Mouse (Mus musculus): Measurements from ENCODE around the gene Atmin.

Atmin gene

DNA sequence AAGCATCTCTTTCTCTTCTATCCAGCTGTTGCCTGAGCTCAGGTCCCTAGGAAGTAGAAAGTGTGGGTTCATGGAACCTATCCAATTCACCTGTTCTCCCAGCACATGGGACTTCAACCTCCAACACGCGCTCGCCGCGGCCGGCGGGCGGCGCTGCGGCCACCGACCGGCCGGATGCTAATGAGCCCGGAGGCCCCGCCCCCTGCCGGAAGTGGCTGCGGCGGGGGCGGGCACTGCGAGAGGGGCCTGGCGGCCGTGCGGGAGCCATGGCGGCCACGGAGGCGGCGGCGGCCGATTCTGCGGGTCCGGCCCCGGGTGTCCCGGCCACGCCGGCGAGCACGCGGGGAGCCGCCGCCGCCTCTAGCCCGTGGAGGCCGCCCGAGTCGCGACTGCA lies at the start of gene Atmin:
Gene Atmin (plus strand): TSS at position 233 of the 394 bp plus-strand sequence.
- peak; percentile 77 for DNase-seq (ENCODE audit: low spot score)

DNA sequence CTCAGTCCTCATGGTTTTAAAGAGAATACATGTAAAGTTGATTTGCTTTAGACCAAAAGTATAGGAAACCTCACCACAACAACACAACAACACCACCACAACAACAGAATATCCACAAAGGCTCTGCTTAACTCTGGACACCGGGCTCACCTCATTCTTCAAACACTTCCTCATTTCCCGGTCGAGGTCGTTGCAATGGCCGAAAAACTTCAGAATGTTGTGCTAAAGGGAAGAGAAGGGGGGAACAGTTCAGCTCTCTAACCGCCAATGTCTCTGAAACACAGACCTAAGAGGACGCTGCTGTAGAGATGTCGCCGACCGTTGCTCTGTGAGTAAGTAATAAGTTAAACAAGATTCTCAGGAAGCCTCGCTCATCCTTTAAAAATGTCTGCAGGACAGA lies 49.3 kb upstream of the Atmin start:
- DNase-seq (ENCODE audit: low spot score): no peak

DNA sequence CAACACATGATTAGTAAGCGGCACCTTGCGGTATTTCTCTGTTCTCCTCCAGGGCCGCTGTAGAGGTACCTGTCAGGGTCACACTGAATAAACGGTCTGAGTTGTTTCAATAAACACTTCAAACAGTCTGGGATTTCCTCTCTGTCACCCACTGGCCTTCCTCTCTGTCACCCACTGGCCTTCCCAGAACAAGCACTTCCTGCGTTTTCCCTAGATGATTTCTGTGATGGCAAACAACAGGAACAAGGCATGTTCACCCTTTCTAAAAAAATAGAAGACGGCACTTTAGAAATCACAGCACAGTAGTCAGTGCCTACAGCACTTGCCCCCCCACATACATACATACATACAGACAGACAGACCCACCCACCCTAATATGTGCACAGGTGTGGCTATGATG lies 47.7 kb upstream of the Atmin start:
- no peak for DNase-seq (ENCODE audit: low spot score)

DNA sequence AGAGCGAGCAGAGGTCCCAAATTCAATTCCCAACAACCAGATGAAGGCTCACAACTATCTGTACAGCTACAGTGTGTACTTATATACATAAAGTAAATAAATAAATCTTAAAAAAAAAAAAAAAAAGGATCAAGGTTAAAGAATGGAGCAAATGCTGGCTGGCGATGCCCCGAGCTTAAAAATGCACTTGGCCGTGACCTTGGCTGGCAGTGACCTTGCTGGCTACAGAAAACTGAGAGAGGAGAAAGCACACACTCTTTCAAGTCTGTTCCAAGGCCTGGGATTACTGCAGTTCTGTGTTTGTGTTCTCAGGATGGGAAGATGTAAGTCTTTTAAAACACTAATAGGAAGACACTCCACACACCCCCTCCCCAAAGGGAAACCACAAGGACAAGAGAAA lies 38.5 kb upstream of the Atmin start:
- DNase-seq (ENCODE audit: low spot score): no peak

DNA sequence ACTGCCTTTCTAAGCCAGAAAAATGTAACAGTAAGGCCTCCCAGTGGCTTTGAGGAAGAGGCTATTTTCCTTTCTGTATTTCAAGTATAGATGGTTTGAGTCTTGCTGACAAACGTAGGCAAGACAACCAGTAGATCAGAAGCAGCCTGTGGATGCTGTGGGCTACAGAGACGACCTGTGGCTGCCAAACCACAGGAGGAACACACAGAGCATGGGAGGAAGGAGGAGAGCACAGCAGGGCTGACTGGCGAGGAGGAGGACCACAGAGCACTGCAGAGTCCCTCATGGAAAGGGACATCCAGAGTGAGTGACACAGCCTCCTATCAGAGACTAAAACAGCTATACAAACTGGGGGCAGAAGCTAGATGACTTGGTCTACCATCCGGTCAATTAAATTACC lies 37.9 kb upstream of the Atmin start:
- no peak for DNase-seq (ENCODE audit: low spot score)

DNA sequence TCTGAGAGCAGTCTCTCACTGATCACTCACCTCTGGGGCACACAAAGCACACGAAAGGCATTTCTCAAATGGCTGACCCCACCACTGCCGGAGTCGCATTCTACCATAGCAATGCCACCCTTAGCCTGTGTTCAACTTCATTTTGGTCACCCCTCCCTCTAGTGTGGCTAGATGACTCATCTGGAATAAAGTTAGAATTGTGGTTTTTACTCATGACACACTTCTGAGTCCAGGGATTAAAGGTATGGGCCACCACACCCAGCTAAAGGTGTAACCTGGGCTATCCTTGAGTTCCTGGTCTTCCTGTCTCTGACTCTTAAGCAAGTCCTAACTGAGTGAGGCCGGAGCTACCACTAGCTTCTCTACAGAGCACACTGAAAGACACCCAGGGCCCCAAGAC lies 37.4 kb upstream of the Atmin start:
- no peak for DNase-seq (ENCODE audit: low spot score)

DNA sequence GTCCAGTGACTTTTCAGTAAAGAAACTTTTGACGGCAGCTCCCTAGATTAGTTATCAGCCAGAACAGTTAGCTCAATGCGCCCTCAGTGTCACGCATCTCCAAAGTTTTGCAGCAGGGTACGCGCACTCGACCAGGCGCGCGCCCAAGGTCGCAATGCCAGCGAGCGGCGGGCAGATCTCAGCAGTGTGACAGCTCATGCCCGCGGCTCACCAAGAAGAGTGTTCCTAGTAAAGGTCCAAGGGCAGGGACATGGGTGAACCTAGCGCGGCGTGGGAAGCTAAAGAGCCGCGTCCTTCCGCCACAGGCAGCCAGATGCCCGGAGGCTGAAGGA lies 22.2 kb upstream of the Atmin start:
- DNase-seq (ENCODE audit: low spot score): no peak

DNA sequence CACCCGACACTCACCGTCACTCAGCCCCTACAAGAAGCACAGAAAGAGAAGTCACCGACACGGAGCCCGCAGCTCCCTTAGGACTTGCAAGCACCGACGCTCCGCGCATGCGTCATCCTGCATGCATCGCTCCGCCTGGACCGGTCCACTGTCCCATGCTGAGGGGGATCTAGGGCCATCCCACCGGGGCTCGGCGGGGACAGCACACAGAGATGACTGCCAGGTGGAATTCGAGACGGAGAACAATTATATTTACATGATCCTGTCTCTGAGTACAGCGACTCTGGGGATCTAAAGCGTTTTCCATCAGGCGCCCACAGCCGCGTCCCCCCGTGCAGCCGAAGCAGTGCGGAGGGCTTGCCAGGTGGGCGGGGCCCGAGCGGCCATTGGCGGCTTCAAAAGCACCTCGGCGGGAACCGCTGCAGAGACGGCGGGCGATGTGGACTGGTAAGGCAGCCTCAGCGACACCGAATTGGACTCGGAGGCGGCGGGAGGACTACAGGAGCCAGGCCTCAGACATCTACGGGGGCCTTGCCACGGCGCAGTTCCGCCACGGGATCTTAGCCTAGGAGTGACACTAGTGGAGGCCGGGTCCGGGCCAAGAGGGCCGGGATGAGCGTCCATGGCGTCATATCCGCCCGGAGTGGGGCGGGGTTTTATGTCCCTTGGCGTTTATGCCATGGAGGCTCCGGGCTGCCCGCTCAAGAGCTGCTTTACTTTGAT lies 21.7 kb upstream of the Atmin start, which contains the start of the genes Cmc2 and Cenpn:
Gene Cmc2 (minus strand): TSS at position 119 of the 723 bp plus-strand sequence.
Gene Cenpn (plus strand): TSS at position 394 of the 723 bp plus-strand sequence.
- DNase-seq (ENCODE audit: low spot score): peak; percentile 98

DNA sequence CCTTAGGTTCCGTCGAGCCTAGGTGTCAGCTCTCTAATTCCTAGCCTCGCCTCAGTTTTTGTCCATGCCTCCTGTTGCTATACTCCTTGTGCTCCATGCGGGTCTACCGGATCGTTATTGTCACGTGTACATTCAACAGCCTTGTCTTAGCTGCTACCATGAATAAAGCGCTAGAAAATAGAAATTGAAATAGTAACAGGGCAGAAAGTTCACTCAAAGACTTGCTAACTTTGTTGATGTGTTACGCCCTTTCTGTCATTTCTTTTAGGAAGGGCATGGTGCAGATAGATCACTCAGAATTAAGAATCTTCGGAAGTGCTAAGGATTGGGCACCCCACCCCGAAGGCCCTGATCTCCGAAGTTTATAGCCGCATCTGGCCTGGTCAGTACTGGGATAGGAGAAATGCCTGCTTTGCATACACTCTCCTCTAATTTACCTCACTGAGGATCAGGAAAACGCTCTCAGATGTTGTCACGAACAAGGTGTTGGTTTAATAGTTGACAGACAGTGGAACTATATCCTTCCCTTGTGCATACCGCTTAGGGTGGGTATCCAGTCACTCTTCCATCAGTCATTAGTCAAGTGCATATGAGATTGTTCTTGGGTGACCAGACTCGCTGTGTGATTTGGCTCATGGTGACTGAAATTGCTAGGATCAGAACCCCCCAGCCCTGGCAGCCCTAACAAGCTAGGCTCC lies 21.0 kb upstream of the Atmin start:
- no peak for DNase-seq (ENCODE audit: low spot score)

DNA sequence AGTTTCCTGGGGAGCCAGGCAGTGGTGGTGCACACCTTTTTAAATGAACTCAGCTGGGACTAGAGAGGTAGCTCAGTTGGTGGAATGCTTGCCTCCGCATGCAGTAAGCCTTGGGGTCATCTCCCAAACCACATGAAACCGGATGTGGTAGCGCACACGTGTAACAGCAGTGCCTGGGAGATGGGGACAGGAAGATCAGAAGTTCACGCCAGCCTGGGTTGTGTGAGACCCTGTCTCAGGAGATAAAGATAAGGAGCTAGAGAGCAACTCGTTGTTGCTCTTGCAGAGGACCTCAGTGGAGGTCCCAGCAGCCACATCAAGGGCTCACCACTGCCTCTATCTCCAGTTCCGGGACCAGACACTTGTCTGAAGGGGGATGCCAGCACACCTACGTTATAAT lies 19.7 kb upstream of the Atmin start:
- no peak for DNase-seq (ENCODE audit: low spot score)

DNA sequence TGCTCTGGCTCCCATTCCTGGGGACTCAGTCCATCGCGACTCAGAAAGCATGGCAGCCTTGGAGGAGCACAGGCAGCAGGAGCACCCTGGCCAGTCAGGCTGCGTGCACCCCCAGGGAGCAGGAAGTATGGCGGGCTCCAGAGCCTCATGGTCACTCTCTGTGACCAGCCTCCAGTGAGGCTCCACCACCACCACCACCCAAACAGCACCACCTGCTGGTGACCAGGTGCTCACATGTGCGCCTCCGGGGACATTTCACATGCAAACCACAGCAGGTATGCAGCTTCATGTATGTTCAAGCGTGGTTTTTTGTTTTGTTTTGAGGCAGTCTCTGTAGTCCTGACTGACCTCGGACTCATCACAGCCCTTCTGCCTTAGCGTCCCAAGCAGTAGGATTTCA lies 15.3 kb upstream of the Atmin start:
- peak; percentile 28 for DNase-seq (ENCODE audit: low spot score)

DNA sequence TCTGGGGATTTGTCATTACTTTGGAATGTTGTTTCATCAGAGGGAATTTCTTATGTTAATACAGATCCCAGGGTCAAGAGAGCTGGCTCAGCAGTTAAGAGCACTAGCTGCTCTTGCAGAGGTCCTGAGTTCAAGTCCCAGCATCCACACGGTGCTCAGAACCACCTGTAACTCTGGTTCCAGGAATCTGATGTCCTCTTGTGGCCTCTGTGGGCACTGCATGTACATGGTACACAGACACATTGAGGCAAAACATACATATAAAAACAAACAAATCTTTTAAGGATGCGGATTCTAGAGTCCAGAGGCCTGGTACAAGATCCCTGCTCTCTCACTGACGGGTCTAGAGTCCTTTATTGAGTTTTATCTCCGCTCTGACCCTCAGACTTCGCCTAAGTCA lies 14.6 kb upstream of the Atmin start:
- DNase-seq (ENCODE audit: low spot score): no peak

DNA sequence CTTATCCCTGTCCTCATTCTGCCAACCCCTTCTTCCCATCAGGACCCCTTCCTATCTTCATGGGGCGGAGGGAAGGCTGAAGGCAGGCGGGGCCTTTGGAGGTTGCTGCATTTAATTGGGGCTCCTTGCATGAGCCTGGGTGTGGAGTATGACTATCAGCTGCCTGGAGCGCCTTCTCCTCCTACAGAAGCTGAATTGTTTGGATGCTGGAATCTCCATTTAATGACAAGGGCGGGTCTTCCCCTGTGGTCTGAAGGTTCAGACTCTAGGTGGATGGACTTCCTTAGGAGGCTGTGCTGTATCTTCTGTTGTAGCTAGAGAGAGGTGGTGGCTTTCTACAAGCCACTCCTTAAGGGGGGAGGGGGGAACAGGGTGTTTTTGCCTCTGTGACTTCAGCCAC lies 8.2 kb upstream of the Atmin start:
- no peak for DNase-seq (ENCODE audit: low spot score)

DNA sequence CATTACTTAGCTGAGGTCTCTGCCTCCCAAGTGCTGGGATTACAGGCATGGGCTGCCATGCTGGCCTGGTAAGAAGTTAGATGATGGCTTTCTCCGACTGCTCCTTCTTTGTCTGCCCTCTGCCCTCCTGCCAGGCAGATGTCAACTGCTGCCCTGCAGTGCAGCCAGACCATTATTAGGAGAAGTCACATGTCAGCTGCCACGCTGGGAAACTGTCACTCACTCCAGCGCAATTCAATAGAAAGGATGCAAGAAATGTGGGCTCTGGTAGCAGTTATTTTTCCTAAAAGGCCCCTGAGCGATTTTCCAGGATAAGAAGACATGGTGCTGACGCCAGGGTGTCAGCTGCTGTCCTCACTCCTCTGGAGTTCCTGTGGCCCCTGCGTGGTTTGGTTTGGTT lies 7.7 kb upstream of the Atmin start:
- no peak for DNase-seq (ENCODE audit: low spot score)

DNA sequence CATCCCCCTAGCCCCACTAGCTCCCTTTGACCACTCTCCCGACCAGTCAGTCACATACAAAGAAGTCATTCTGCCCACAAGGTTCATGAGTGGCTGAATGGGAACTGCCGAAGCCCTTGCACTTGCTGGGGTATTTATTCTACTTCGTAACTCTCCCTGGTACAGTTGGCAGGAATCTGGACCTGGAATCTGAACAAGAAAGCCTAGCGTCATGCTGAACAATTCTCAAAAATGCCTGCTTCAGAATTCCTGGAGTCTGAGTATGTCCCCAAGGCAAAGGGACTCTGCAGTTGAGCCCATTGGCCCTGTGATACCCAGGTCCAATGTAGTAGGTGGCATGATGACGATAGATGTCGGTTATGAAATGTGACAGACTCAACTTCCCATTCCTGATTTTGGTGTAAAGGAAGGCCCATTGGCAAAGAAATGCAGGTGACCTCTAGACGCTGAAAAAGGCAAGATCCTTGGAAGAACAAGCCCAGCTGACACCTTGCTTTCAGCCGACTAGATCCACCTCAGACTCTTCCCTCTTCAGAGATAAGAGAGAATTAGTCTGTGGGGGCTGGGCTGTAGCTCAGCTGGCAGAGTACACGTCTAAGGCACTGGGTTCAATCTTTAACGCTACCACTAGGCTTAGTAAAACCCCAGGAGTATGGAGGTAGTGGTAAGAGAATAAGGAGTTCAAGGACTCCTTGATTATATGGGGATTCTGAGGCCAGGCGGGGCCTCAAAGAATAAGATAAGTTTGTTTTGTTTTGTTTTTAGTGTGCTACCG lies 722 bp upstream of the Atmin start:
- no peak for DNase-seq (ENCODE audit: low spot score)

DNA sequence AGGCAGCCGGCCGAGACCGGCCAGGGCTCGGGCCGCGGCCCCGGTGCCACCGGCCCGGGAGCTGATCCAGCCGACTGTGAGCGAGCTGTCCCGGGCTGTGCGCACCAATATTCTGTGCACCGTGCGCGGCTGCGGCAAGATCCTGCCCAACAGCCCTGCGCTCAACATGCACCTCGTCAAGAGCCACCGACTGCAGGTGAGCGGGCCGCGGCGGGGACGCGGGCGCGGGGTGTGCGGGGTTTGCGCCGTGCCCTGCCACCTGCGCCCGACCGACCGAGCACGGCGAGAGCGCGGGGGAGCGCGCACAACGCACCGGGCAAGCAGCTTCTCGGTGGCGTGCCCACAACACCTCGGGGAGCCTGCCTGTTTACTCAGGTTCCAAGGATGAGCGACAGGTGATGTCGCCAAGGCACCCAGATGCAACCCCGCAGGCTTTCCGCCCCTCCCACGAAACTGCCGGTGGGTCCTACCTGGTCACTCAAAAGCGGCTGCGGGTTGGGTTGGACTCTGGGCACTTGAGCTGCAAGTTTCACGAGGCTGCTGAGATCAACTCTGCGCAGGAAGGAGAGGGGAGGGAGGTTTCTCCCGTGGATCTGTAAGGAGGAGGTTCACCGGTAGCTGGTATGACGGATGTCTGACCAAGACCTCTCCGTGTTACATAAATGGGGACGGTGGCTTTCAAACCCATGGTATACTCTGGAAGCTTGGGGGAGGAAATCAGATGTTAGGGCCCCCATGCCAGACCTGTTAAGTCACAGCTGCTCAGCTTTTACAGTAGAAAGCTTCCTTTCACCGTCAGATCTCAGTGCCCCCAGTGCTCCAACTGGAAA lies 577 bp downstream of the Atmin start:
- DNase-seq (ENCODE audit: low spot score): peak; percentile 23

DNA sequence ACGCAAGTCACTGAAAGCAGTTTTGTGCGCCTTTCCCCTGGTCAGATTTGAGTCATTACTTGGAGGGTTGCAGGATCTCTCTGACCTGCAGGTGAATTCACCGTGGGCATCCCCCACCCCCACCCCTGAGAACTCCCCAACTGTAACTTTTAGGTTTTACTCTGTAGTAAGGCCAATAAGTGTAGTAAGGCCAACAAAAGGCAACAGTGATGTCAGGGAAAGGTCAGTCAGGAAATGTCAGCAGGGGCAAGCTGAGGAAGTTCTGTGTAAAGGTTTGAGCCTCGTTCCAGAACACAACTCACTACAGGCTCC lies 1.1 kb downstream of the Atmin start:
- no peak for DNase-seq (ENCODE audit: low spot score)

DNA sequence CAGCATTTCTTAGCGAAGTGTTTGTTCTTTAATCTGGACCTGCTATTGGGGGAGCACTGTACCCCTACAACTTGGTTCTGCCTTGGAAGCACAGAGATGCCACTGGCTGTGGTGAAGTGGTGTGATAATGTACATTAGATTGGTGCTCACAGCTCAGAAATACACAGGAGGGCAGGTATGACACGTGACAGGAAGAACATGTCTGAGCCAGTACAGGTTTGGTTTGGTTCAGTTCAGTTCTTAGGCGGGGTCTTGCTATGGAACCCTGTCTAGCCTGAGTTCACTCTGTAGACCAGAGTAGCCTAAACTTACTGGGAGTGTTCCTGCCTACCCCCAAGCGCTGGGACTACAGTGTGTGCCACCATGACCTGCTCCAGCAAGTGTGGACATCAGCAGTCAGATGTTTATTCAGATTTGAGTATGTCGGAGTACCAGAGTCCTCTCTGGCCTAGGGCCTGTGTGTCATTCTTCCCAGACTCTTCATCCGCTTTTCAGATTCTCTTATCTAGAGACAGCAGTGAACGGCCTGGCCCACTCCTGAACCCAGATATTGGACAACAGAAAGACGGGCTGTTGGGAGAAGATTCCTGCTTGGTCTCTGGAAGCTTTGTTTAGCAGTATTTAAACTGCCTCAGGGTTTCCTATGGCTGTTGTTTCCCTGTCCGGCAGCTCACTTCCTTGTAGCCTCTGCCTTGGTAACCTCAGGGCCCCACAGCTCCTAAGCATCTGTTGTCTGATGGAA lies 2.1 kb downstream of the Atmin start:
- no peak for DNase-seq (ENCODE audit: low spot score)

DNA sequence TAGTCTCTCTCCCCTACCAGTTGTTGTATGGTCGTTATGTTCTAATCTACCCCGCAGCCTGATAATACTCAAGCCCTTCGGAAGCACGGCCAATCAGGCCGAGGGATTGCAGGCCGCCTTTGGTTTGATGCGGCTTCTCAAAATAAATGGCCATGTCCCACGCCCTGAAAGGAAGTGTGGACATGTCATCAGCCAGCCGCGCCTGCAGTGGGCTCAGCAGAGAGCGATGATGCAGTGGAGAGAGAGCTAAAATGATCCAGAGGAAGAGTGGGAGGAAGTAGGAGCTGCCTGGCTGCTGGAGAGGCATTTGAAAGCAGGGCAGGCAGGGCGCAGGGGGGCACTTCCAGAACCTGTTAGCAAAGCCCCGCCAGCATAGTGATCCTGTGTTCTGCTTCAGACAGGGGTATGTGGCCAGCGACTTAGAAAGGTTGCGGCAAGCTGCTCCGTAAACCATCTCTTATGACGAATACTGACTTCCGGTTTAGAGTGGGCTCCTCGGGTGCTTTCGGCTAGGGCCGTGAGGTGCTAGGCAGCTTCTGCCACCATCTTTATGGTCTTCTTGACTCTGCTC lies 3.2 kb downstream of the Atmin start:
- no peak for DNase-seq (ENCODE audit: low spot score)

DNA sequence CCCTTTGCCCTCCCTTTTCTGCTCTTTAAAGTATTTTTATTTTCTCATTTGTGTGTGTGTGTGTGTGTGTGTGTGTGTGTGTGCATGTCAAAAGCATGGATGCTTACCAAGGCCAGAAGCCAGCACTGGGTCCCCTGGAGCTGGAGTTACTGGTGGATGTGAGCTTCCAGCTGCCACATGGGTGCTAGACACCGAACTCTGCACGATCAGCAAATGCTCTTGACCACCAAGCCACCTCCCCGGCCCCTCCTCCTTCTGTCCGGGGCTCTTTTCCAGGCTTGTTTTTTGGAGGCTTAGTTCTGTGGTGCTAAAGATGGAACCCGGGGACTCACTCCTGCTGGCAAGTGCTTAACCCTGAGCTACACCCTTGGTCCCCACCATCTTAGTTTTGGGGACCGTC lies 3.7 kb downstream of the Atmin start:
- no peak for DNase-seq (ENCODE audit: low spot score)

DNA sequence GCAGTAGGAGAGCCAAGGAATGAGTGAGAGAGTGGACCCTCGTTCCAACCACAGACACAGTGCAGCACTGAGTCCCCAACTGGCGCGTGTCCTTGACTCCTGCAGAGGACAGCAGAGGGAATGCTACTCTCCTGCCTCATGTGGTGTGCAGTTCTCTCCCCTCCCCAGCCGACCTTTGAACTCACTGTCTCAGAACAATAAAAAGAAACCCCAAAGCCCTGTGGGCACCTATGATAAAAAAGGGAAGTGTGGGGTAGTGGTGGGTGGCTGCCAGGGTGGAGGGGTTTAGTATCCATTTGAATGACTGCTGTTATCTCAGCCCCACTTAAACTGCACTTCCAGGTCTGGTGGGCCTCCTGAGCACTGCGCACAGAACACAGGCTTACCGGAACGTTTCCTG lies 4.4 kb downstream of the Atmin start:
- no peak for DNase-seq (ENCODE audit: low spot score)

All from spleen, adult 12 weeks (tissue).